Mouse (Mus musculus) hindbrain, embryonic 16.5 days (tissue): Measurements from ENCODE around the gene Lingo3. TPM values are rescaled to one million over a fixed set of nuclear protein-coding genes. Genes with fewer than 3 reads are reported as not detected.
"Not testable (repeated sequence)": the region's sequence is repeated elsewhere in the genome, so short reads cannot be mapped to it uniquely, and the experiment has no call there.

Experiments
- ATAC-seq: fragments of 200-750 bp; cut with Nextera tagmentation; 2 replicates; pipeline ENCODE4 v1.8.0; 2017; ENCODE audit warnings: moderate TSS enrichment, moderate library complexity
- H3K27ac ChIP-seq: fragments of 300-500 bp; sonication (generic); 2 replicates; pipeline ENCODE4 v1.5.1; 2014; ENCODE audit warnings: low read depth, mild to moderate bottlenecking, control low read depth, low read length, moderate library complexity
- H3K27me3 ChIP-seq: fragments of 300-500 bp; sonication (generic); replicated peaks from 2 replicates; pipeline ENCODE4 v1.6.1; 2014; ENCODE audit warnings: low read length; ENCODE audit not compliant: control insufficient read depth, insufficient read depth
- H3K36me3 ChIP-seq: fragments of 300-500 bp; sonication (generic); 2 replicates; pipeline ENCODE4 v1.6.1; 2014; ENCODE audit warnings: mild to moderate bottlenecking, low read length, moderate library complexity, mixed read lengths; ENCODE audit not compliant: control insufficient read depth, insufficient read depth
- H3K4me1 ChIP-seq: fragments of 300-500 bp; sonication (generic); 2 replicates; pipeline ENCODE4 v1.6.1; 2014; ENCODE audit warnings: low read depth, low read length; ENCODE audit not compliant: control insufficient read depth, insufficient read depth
- H3K4me2 ChIP-seq: fragments of 300-500 bp; sonication (generic); 2 replicates; pipeline ENCODE4 v1.6.1; 2014; ENCODE audit warnings: mild to moderate bottlenecking, low read length, control low read depth, moderate library complexity
- H3K4me3 ChIP-seq: fragments of 300-500 bp; sonication (generic); 2 replicates; pipeline ENCODE4 v1.5.1; 2014; ENCODE audit warnings: mild to moderate bottlenecking, low read length, control low read depth, moderate library complexity
- H3K9ac ChIP-seq: fragments of 300-500 bp; sonication (generic); 2 replicates; pipeline ENCODE4 v1.6.1; 2014; ENCODE audit warnings: low read depth, mild to moderate bottlenecking, control low read depth, low read length, moderate library complexity
- H3K9me3 ChIP-seq: fragments of 300-500 bp; sonication (generic); 2 replicates; pipeline ENCODE4 v1.6.1; 2014; ENCODE audit warnings: mild to moderate bottlenecking, low read length, moderate library complexity; ENCODE audit not compliant: control insufficient read depth
- WGBS: fragments of 180-500 bp; shearing (Covaris S2); extraction: QIAGEN DNeasy Blood & Tissue Kit; methylation state at CpG from one replicate; pipeline ENCODE4 v1.1.7; 2014; 5-methylcytosine and 5-hydroxymethylcytosine counted together
- polyA plus RNA-seq: library from polyadenylated mRNA; unstranded; fragments of >200 nt; fragmentation: Nextera tagmentation; extraction: Ambion mirVana; gene quantifications from 2 replicates; pipeline ENCODE4 v1.2.1, GENCODE M21; 2015

Lingo3 gene
- polyA plus RNA-seq, 1 experiment from 2014 or later = 23.3 TPM

DNA sequence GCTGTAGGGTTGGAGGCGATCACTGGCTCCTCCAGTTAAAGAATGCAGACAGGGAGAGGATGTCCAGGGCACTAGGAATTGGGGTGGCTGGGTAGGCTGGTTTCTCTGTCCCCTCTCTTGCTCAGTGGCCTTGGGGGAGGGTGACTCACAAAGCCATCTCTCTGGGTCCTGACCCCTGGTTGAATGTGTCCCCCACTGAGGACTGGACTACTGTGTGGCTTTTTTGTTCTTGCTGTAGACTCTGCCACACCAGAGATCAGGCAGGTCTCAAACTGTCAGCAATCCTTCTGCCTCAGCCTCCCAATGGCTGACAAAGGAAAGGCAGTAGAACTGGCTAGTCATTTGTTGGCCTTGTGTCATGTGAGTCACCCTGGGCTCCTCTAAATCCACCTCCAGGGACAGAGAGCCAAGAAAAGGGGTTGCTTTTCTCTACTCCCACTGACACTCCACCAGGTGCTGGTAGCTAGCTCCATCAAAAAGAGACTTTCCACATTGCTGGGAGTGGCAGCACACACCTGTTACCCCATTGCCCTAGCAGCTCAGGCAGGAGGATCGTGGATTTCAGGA is 5.4 kb downstream of the Lingo3 start:
- Histone ChIP-seq H3K27ac (no peak overlapping the region), H3K27me3 (peaks cover 27% of the 10 kb centered on the region), H3K9ac (no peak overlapping the region), H3K36me3 (peaks cover 8% of the 10 kb centered on the region; the same call in 1 of the 2 replicates), H3K4me1 (peaks cover 6% of the 10 kb centered on the region), H3K4me3 (no peak overlapping the region), H3K4me2 (no peak overlapping the region), H3K9me3 (0 out of 2 replicates have a peak, but pooled peaks cover 4% of the 10 kb centered on the region)
- 70% methylated on average over 2 of the region's 2 CpGs for WGBS
- ATAC-seq = no peak

DNA sequence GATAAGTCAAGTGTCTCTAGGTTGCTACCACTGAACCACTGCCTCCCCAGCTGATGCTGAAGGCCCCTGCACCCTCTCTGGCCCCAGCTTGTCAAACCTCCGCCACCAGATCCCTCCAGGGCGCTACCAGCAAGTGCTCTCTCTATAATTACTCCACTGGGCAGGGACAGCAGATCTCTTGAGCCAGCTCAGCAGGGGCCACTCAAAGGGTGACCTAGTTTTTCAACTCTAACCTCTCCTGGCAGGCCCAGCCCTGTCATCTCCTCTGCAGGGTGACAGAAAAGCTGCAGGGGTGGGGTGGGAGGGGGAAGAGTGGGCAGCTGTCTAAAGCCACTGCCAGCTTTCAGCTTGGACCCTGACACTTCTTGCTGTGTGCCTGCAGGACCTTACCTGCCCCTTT is 6.0 kb downstream of the Lingo3 start:
- H3K4me1 ChIP-seq = peaks cover under 1% of the 10 kb centered on the region
- H3K9ac ChIP-seq = no peak overlapping the region
- H3K4me2 ChIP-seq = no peak overlapping the region
- WGBS = 23% methylated on average over 2 of the region's 2 CpGs
- H3K27ac ChIP-seq = no peak overlapping the region
- peaks cover 8% of the 10 kb centered on the region; the same call in 1 of the 2 replicates for H3K36me3 ChIP-seq
- H3K9me3 ChIP-seq = 0 out of 2 replicates have a peak, but pooled peaks cover 4% of the 10 kb centered on the region
- ATAC-seq = no peak
- H3K27me3 ChIP-seq = peaks cover 22% of the 10 kb centered on the region
- H3K4me3 ChIP-seq = no peak overlapping the region

DNA sequence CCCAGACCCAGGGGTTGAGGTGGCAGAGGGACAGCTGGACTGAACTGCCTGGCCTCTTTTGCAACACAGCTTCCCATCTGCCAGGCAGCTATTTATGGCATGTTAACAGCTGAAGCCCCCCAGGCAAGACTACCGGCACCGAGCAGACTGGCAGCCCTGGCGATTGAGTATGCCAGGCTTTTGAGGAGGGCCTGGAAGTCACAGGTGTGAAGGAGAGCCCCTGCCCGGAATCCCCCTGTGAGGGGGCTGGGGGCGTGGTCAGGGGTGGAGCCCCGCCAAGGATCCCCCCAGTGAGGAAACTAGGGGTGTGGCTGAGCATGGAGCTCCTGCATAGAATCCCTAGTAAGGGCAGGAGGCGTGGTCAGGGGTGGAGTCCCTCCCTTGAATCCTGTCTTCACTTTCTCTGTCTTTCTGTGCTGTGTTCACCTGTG is 6.9 kb downstream of the Lingo3 start:
- ATAC-seq = no peak
- no peak overlapping the region for H3K4me3 ChIP-seq
- 0 out of 2 replicates have a peak, but pooled peaks cover 4% of the 10 kb centered on the region for H3K9me3 ChIP-seq
- H3K4me1 ChIP-seq = no peaks in the 10 kb centered on the region; the same call in none of the 2 replicates
- WGBS = 44% methylated on average over 7 of the region's 7 CpGs
- H3K9ac ChIP-seq = no peak overlapping the region
- peaks cover 8% of the 10 kb centered on the region; the same call in 1 of the 2 replicates for H3K36me3 ChIP-seq
- H3K27ac ChIP-seq = no peak overlapping the region
- H3K27me3 ChIP-seq = peaks cover 21% of the 10 kb centered on the region
- H3K4me2 ChIP-seq = no peak overlapping the region

DNA sequence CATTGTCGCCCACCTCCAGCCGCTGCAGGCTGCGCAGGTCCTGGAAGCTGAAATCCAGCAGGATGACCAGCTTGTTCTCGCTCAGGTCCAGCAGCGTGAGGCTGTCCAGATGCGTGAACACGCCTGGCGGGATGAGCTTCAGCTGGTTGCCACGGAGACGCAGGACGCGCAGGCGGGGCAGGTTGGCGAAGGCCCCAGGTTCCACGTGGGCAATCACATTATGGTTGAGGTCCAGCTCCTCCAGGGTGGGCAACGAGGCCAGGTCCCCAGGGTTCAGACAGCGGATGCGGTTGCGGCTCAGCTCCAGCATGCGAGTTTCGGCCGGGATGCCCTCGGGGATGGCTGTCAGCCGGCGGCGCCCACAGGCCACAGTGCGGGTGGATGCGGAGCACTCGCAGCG is 8.2 kb downstream of the Lingo3 start:
- Histone ChIP-seq H3K9ac (no peak overlapping the region; the same call in 1 of the 2 replicates), H3K4me2 (0 out of 2 replicates have a peak overlapping the region, but pooled peaks have one; percentile 12), H3K9me3 (0 out of 2 replicates have a peak, but pooled peaks cover 4% of the 10 kb centered on the region), H3K27me3 (peaks cover 21% of the 10 kb centered on the region), H3K4me3 (no peak overlapping the region), H3K4me1 (no peaks in the 10 kb centered on the region; the same call in 1 of the 2 replicates), H3K36me3 (peaks cover 8% of the 10 kb centered on the region; the same call in 1 of the 2 replicates), H3K27ac (no peak overlapping the region)
- ATAC-seq = 0 out of 2 replicates have a peak, but pooled peaks have one; percentile 9
- WGBS = 43% methylated on average over 30 of the region's 30 CpGs

DNA sequence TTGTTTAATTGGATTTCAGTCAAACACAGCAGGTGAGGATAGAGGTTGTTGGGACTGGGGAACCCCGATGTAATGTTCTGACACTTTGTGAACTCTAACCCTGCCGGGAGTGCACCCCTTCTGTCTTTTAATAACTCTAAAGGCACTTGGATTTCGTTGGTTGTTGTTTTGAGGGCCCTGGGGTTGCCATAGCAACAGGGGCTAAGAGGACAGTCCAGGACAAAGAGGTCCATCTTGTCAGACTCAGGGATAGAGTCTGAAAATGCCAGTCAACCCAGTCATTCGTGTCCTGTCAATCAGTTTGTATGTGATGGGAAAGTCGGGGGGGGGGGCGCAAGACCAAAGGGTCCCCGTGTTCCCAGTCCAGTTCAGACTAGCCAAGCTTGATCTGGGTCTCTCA is 11.0 kb downstream of the Lingo3 start:
- Histone ChIP-seq H3K4me2 (no peak overlapping the region), H3K27ac (no peak overlapping the region), H3K36me3 (peaks cover 19% of the 10 kb centered on the region), H3K9ac (no peak overlapping the region), H3K4me3 (no peak overlapping the region), H3K9me3 (0 out of 2 replicates have a peak, but pooled peaks cover 4% of the 10 kb centered on the region), H3K4me1 (peaks cover 8% of the 10 kb centered on the region), H3K27me3 (peaks cover 21% of the 10 kb centered on the region)
- no peak for ATAC-seq
- WGBS = 48% methylated on average over 7 of the region's 7 CpGs

DNA sequence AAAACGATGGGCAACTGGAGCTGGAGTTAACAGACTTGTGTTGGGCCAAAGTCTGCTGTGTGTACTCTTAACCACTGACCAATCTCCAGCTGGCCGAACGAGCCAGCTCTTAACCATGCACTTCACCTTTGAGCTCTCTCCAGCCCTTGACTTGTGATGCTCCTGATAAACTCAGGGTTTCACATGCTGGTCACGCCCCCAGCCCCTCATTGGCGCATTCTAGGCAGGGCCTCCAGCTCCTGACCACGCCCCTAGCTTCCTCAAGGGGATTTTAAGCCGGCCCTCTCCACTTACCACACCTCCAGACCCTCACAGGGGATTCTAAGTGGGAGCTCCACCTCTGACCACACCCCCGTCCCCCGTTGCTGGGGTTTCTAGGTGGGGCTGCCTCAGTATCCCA is 12.7 kb downstream of the Lingo3 start:
- Histone ChIP-seq H3K4me1 (peaks cover 12% of the 10 kb centered on the region), H3K27me3 (peaks cover 21% of the 10 kb centered on the region), H3K4me2 (no peak overlapping the region), H3K27ac (no peak overlapping the region), H3K9me3 (0 out of 2 replicates have a peak, but pooled peaks cover 4% of the 10 kb centered on the region), H3K4me3 (no peak overlapping the region), H3K9ac (no peak overlapping the region), H3K36me3 (peaks cover 19% of the 10 kb centered on the region)
- 8% methylated on average over 9 of the region's 9 CpGs for WGBS
- no peak for ATAC-seq

DNA sequence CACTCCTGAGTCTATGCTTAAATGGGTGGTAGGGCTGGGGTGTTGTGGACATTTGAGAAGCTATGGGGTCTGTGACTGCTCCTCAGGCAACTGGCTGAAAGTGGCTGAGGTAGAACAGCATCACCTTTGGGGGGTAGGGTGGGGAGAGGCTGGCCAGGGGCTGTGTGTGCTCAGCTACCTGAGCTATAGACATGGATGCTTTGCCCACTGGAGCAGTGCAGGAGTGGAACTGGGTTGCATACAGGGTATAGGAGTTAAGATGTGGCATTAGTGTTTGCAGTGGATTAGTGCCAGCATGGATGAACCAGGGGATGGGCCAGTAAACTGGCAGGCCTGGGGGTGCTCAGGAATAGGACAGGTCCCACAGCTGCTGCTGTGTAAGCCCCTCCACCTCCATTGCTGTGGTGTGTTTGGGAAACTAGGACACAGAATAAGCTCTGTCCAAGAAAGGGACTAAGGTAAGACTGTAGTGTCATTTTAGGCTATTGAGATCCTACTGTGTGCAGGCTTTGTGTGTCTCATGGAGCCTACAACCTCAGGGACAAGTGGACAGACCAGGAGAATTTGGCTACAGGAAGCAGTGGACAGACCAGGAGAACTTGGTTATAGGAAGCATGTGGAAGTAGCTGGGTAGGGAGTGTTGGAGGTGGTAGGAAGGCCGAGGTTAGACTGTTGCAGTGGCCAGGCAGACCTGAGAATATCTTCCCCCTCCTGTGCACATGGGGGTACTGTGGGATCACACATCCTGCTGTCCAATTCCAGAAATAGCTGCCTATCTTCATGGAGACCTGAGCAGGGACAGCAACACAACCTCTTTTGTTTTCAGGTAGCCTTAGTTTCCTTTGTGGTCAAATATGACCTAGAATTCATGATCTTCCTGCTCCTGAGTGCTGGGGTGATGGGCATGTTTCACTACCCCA is 14.2 kb downstream of the Lingo3 start:
- H3K4me2 ChIP-seq = no peak overlapping the region
- H3K9ac ChIP-seq = no peak overlapping the region
- 0 out of 2 replicates have a peak, but pooled peaks cover 1% of the 10 kb centered on the region for H3K9me3 ChIP-seq
- H3K27ac ChIP-seq = no peak overlapping the region
- no peak for ATAC-seq
- 88% methylated on average over 1 of the region's 1 CpGs for WGBS
- no peak overlapping the region for H3K4me3 ChIP-seq
- peaks cover 10% of the 10 kb centered on the region for H3K27me3 ChIP-seq
- H3K36me3 ChIP-seq = peaks cover 14% of the 10 kb centered on the region
- peaks cover 12% of the 10 kb centered on the region for H3K4me1 ChIP-seq

DNA sequence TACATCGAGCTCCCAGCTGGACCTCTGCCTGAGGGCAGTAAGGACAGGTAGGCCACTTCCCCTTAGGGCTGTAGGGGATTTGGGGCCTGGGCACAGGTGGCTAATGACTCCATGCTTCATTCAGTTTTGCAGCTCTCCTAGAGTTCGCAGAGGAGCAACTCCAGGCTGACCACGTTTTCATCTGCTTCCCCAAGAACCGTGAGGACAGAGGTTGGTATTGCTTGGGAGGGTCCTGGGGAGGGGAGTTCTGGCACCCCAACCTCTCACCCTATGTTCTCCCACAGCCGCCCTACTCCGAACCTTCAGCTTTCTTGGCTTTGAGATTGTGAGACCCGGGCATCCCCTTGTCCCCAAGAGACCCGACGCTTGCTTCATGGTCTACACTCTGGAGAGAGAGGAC is 15.3 kb downstream of the Lingo3 start:
- not testable (repeated sequence) for H3K27ac ChIP-seq, ATAC-seq

More for the DNA sequence above, 15.3 kb downstream of the Lingo3 start:
- not testable (repeated sequence) for H3K9ac ChIP-seq, H3K9me3 ChIP-seq, H3K27me3 ChIP-seq
- H3K4me1 ChIP-seq = peaks cover 12% of the 10 kb centered on the region
- peaks cover 11% of the 10 kb centered on the region for H3K36me3 ChIP-seq
- 79% methylated on average over 9 of the region's 9 CpGs for WGBS
- H3K4me3 ChIP-seq = peak overlapping the region; percentile 77; the same call in 1 of the 2 replicates
- peak overlapping the region; percentile 98 for H3K4me2 ChIP-seq
